Mouse (Mus musculus): ENCODE data around the gene AC131692.1. TPM values are rescaled to one million over a fixed set of nuclear protein-coding genes. Genes with fewer than 3 reads are reported as not detected.
A peak's percentile ranks its signal among the peaks of the same experiment; 100 is the strongest.

Gene AC131692.1
- total RNA-seq, 2 experiments from 2014 or later: not detected

GRCm38 (mm10) chr19:6067724-6068415, 26.3 kb upstream of the AC131692.1 start, which contains the start of gene Tm7sf2:
Tm7sf2 (minus strand) TSS chr19:6068373.
- peak; percentile 91 for DNase-seq (ENCODE audit: low spot score)

GRCm38 (mm10) chr19:6068951-6069350, 25.3 kb upstream of the AC131692.1 start:
- no peak for DNase-seq (ENCODE audit: low spot score)

GRCm38 (mm10) chr19:6069851-6070250, 24.4 kb upstream of the AC131692.1 start:
- DNase-seq (ENCODE audit: low spot score): no peak

GRCm38 (mm10) chr19:6070571-6071250, 23.5 kb upstream of the AC131692.1 start:
- DNase-seq (ENCODE audit: low spot score): no peak

- DNase-seq (ENCODE audit: low spot score): no peak
These were observed 23.0 kb upstream of the AC131692.1 start for GRCm38 (mm10) chr19:6071261-6071660.

- DNase-seq (ENCODE audit: low spot score): no peak
These were observed 20.3 kb upstream of the AC131692.1 start for GRCm38 (mm10) chr19:6073889-6074288.

- peak; percentile 90 for DNase-seq (ENCODE audit: low spot score)
These were observed 17.4 kb upstream of the AC131692.1 start, which contains the start of gene Vps51 for GRCm38 (mm10) chr19:6076564-6077393. Vps51 (minus strand) TSS chr19:6077231.

GRCm38 (mm10) chr19:6079983-6080480, 14.2 kb upstream of the AC131692.1 start, which contains the start of gene Tmem262:
Tmem262 (plus strand) TSS chr19:6080033.
- DNase-seq (ENCODE audit: low spot score): no peak

- DNase-seq (ENCODE audit: low spot score): no peak
These were observed 12.1 kb upstream of the AC131692.1 start, which contains the start of gene Gm28374 for GRCm38 (mm10) chr19:6082156-6082555. Gm28374 (minus strand) TSS chr19:6082256.

GRCm38 (mm10) chr19:6084478-6085248, 9.6 kb upstream of the AC131692.1 start, which contains the start of the genes Zfpl1 and Cdca5:
Zfpl1 (minus strand) TSS chr19:6084956.
Cdca5 (plus strand) TSS chr19:6084983.
- peak; percentile 96 for DNase-seq (ENCODE audit: low spot score)

- no peak for DNase-seq (ENCODE audit: low spot score)
These were observed 8.8 kb upstream of the AC131692.1 start for GRCm38 (mm10) chr19:6085417-6085879.

- DNase-seq (ENCODE audit: low spot score): no peak
These were observed 5.4 kb upstream of the AC131692.1 start for GRCm38 (mm10) chr19:6088841-6089240.

GRCm38 (mm10) chr19:6097847-6098246, 3.6 kb downstream of the AC131692.1 start:
- DNase-seq (ENCODE audit: low spot score): no peak

- no peak for DNase-seq (ENCODE audit: low spot score)
These were observed 7.0 kb downstream of the AC131692.1 start for GRCm38 (mm10) chr19:6101186-6101585.

- no peak for DNase-seq (ENCODE audit: low spot score)
These were observed 8.1 kb downstream of the AC131692.1 start for GRCm38 (mm10) chr19:6102169-6102853.

GRCm38 (mm10) chr19:6104476-6104875, 10.3 kb downstream of the AC131692.1 start:
- no peak for DNase-seq (ENCODE audit: low spot score)

- DNase-seq (ENCODE audit: low spot score): no peak
These were observed 11.4 kb downstream of the AC131692.1 start, which contains the start of gene Naaladl1 for GRCm38 (mm10) chr19:6105586-6105985. Naaladl1 (plus strand) TSS chr19:6105782.

- DNase-seq (ENCODE audit: low spot score): no peak
These were observed 18.9 kb downstream of the AC131692.1 start for GRCm38 (mm10) chr19:6113116-6113515.

GRCm38 (mm10) chr19:6116113-6116850, 22.1 kb downstream of the AC131692.1 start:
- DNase-seq (ENCODE audit: low spot score): no peak
